In the genomic region with DNA sequence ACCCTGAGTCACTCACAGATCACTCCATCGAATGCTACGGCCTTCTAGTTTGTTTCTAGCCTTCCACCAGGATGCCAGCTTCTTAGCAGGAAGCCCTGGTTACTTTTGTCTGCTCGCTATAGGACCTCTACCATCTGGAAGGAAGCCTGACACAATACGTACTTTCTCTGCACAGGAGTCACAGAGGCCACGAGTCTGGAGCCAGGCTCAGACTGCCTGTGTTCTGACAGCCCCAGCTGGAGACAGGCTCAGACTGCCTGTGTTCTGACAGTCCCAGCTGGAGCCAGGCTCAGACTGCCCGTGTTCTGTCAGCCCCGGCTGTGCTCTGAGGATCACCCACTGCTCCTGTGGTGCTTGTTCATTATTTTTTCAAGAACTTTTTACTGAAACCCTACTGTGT, we compare ENCODE assay signal across 11 mouse cellular contexts. TPM values are rescaled to one million over a fixed set of nuclear protein-coding genes. Genes with fewer than 3 reads are reported as not detected.
A peak's percentile ranks its signal among the peaks of the same experiment; 100 is the strongest.
DNase-seq lines count a peak whose midpoint lies in the region; ATAC-seq and TF ChIP-seq lines count a peak whose summit lies in the region.
"Had no signal": no experiment of that assay in that cellular context is flagged by ENCODE, and none has a peak within 500 bp of the region (broad histone marks: within the 10 kb centered on the region; RNA-seq: fewer than 3 reads in every experiment).

No protein-coding gene starts in this region.

- H3K4me3 ChIP-seq in kidney, embryonic 14.5 days (ENCODE audit: low read length) = no peak overlapping the region
- H3K4me3 ChIP-seq in hindbrain, postnatal 0 days (ENCODE audit: low read length) = no peak overlapping the region

- no peak overlapping the region for H3K9ac ChIP-seq in kidney, embryonic 14.5 days (ENCODE audit: low read depth, low read length)
- H3K9ac ChIP-seq in hindbrain, postnatal 0 days (replicated peaks; ENCODE audit: low read length) = no peak overlapping the region

- no peaks in the 10 kb centered on the region for H3K27me3 ChIP-seq in kidney, embryonic 14.5 days (ENCODE audit: control insufficient read depth, insufficient read depth, low read length)
- no peaks in the 10 kb centered on the region for H3K27me3 ChIP-seq in hindbrain, postnatal 0 days (ENCODE audit: insufficient read depth, low read length)

- 50% methylated on average over 7 of the region's 7 CpGs for WGBS in kidney, embryonic 14.5 days
- 15% methylated on average over 7 of the region's 7 CpGs for WGBS in hindbrain, postnatal 0 days

- H3K4me2 ChIP-seq in kidney, embryonic 14.5 days (replicated peaks; ENCODE audit: low read depth, low read length) = no peak overlapping the region
- H3K4me2 ChIP-seq in hindbrain, postnatal 0 days (ENCODE audit: low read depth, low read length) = no peak overlapping the region

- H3K9me3 ChIP-seq in kidney, embryonic 14.5 days (ENCODE audit: control insufficient read depth, low read length) = no peaks in the 10 kb centered on the region
- no peaks in the 10 kb centered on the region for H3K9me3 ChIP-seq in hindbrain, postnatal 0 days (ENCODE audit: low read length)

- ATAC-seq in kidney, embryonic 14.5 days (ENCODE audit: low FRiP score, low TSS enrichment) = peak; percentile 75; the same call in 1 of the 2 replicates
- peak; percentile 93 for ATAC-seq in hindbrain, postnatal 0 days

- TF ChIP-seq CTCF in hindbrain, postnatal 0 days (IDR thresholded peaks at IDR 0.05; ENCODE audit: low read depth) = no peak

- H3K4me1 ChIP-seq in kidney, embryonic 14.5 days (ENCODE audit: control insufficient read depth, insufficient read depth, low read length) = peaks cover 16% of the 10 kb centered on the region; the same call in 1 of the 2 replicates
- H3K4me1 ChIP-seq in hindbrain, postnatal 0 days (ENCODE audit: insufficient read depth, low read length) = no peaks in the 10 kb centered on the region

- H3K27ac ChIP-seq in kidney, embryonic 14.5 days (ENCODE audit: low read depth, low read length) = no peak overlapping the region
- peak overlapping the region; percentile 7; the same call in 1 of the 2 replicates for H3K27ac ChIP-seq in hindbrain, postnatal 0 days

- no peaks in the 10 kb centered on the region for H3K36me3 ChIP-seq in kidney, embryonic 14.5 days (ENCODE audit: control insufficient read depth, insufficient read depth, low read length)
- no peaks in the 10 kb centered on the region for H3K36me3 ChIP-seq in hindbrain, postnatal 0 days (ENCODE audit: insufficient read depth, low read length)

- no peak for DNase-seq in kidney, adult 9 months
- peak; percentile 9 for DNase-seq in thymus, postnatal 0 days (ENCODE audit: low spot score)
- no peak for DNase-seq in thymus, adult 18-20 months
- DNase-seq in hindbrain, postnatal 0 days (ENCODE audit: low spot score) = peak; percentile 69
- no peak for DNase-seq in frontal cortex, postnatal 10 days (ENCODE audit: low spot score in 2 of 2)
- no peak for DNase-seq in urinary bladder, postnatal 36 days (ENCODE audit: low spot score in 2 of 2)
- DNase-seq: cerebellum, postnatal 25 days; heart, postnatal 4 days; thymus, postnatal 14 days had no signal

RNA-seq across cellular contexts. Expression of gene Gpam, which starts 10.8 kb away (rescaled TPM):
- 11.8 and 22.2 TPM in 2 replicates for polyA plus RNA-seq in kidney, embryonic 14.5 days (2014; fragmentation: Nextera tagmentation; extraction: Ambion mirVana)
- polyA plus RNA-seq in thymus, postnatal 0 days (2015; fragmentation: Nextera tagmentation; extraction: Ambion mirVana) = 6.0 and 6.4 TPM in 2 replicates
- 84.2 and 85.1 TPM in 2 replicates for total RNA-seq in hindbrain, postnatal 0 days (2014; rRNA removed)
- polyA plus RNA-seq in hindbrain, postnatal 0 days (2015; fragmentation: Nextera tagmentation; extraction: Ambion mirVana) = 20.7 and 20.9 TPM in 2 replicates

RNA-seq across cellular contexts. Expression of gene Tectb, which starts 42.6 kb away (rescaled TPM):
- polyA plus RNA-seq in kidney, embryonic 14.5 days (2014; fragmentation: Nextera tagmentation; extraction: Ambion mirVana) = not detected in 2 replicates
- 0.24 and 0.60 TPM in 2 replicates for polyA plus RNA-seq in thymus, postnatal 0 days (2015; fragmentation: Nextera tagmentation; extraction: Ambion mirVana)
- 0.10 TPM in 1 of 2 replicates, not detected in the other for total RNA-seq in hindbrain, postnatal 0 days (2014; rRNA removed)
- 0.10 and 0.13 TPM in 2 replicates for polyA plus RNA-seq in hindbrain, postnatal 0 days (2015; fragmentation: Nextera tagmentation; extraction: Ambion mirVana)
- polyA plus RNA-seq: adrenal gland, adult 2 months had no signal

Comparison
In these comparisons a context has a peak if more than half of its experiments do, and no peak if none do; other contexts are left out.
1. DNase-seq: peak in thymus, postnatal 0 days (single experiment) and hindbrain, postnatal 0 days (single experiment); none in kidney, adult 9 months (single experiment), thymus, adult 18-20 months (0 of 2), frontal cortex, postnatal 10 days (0 of 2) and urinary bladder, postnatal 36 days (0 of 2).